Mouse (Mus musculus) G1E (cell line): ENCODE data around the gene Podxl2. TPM values are rescaled to one million over a fixed set of nuclear protein-coding genes. Genes with fewer than 3 reads are reported as not detected.

ENCODE experiments used
- ATAC-seq: 2 replicates; pipeline ENCODE4 v1.8.0; 2016; ENCODE audit warnings: mild to moderate bottlenecking; ENCODE audit not compliant: insufficient number of reproducible peaks, poor library complexity, low FRiP score, severe bottlenecking; ENCODE audit errors: extremely low read depth
- DNase-seq: peaks from one replicate; pipeline ENCODE4 v3.0.0; 2012; ENCODE audit warnings: low spot score
- H3K27me3 ChIP-seq: 2 replicates; pipeline ENCODE4 v1.6.1; 2012; ENCODE audit warnings: mild to moderate bottlenecking, low read length, inconsistent platforms; ENCODE audit not compliant: insufficient read depth
- H3K36me3 ChIP-seq: replicated peaks from 2 replicates; pipeline ENCODE3; 2012; ENCODE audit warnings: mild to moderate bottlenecking, inconsistent platforms
- H3K4me1 ChIP-seq: 2 replicates; pipeline ENCODE4 v1.6.1; 2012; ENCODE audit warnings: low read depth, low read length, inconsistent platforms, mixed read lengths; ENCODE audit not compliant: insufficient read depth
- H3K4me3 ChIP-seq: 2 replicates; pipeline ENCODE4 v1.5.1; 2012; ENCODE audit warnings: low read depth, mild to moderate bottlenecking, inconsistent platforms, low read length, moderate library complexity, mixed read lengths
- H3K9me3 ChIP-seq: replicated peaks from 2 replicates; pipeline ENCODE4 v1.6.1; 2012; ENCODE audit warnings: inconsistent platforms
- CTCF ChIP-seq: IDR thresholded peaks from 2 replicates; pipeline ENCODE4 v1.5.1; 2012; ENCODE audit warnings: low read depth, low read length, inconsistent platforms, mixed read lengths
- GATA1 ChIP-seq: IDR thresholded peaks from 2 replicates; pipeline ENCODE4 v1.6.1; 2012; ENCODE audit warnings: borderline replicate concordance, low read length, inconsistent platforms, mixed read lengths
- GATA2 ChIP-seq: IDR thresholded peaks from 2 replicates; pipeline ENCODE4 v1.6.1; 2012; ENCODE audit warnings: low read depth, low read length, inconsistent platforms, borderline replicate concordance
- POLR2AphosphoS5 ChIP-seq: IDR thresholded peaks from 2 replicates; pipeline ENCODE4 v1.6.1; 2012; ENCODE audit warnings: low read depth, low read length, inconsistent platforms; ENCODE audit not compliant: insufficient replicate concordance
- TAL1 ChIP-seq: conservative IDR thresholded peaks from 2 replicates; pipeline ENCODE4 v1.6.1; 2012; ENCODE audit warnings: low read depth, low read length, inconsistent platforms, mixed read lengths
- polyA plus RNA-seq: library from polyadenylated mRNA; stranded (reverse); fragments of >175 nt; gene quantifications from 2 replicates; pipeline ENCODE4 v1.2.3, GENCODE M21; 2012
- total RNA-seq, 2 experiments: library from RNA; stranded (forward) in 1 of 2; stranded (reverse) in 1 of 2; fragments of 200-1000 nt in 1 of 2; fragments of >200 nt in 1 of 2; fragmentation: Nextera tagmentation in 1 of 2; gene quantifications; 2 replicates each; pipeline ENCODE4 v1.2.3; 2014 to 2017

Podxl2 gene
- total and polyA plus RNA-seq, 3 experiments = 0.27 TPM; not detected in 2

GRCm38 (mm10) chr6:88913022-88913421 lies 38.2 kb upstream of the Podxl2 start:
- H3K4me3 ChIP-seq = no peak overlapping the region
- DNase-seq = no peak
- peaks cover 52% of the 10 kb centered on the region for H3K4me1 ChIP-seq
- TF ChIP-seq POLR2AphosphoS5 (no peak), GATA2 (no peak), CTCF (no peak), TAL1 (no peak), GATA1 (no peak)
- ATAC-seq = no peak
- no peaks in the 10 kb centered on the region for H3K9me3 ChIP-seq
- peaks cover 54% of the 10 kb centered on the region for H3K36me3 ChIP-seq
- H3K27me3 ChIP-seq = no peaks in the 10 kb centered on the region

- no peaks in the 10 kb centered on the region for H3K27me3 ChIP-seq
- peaks cover 93% of the 10 kb centered on the region for H3K36me3 ChIP-seq
- ATAC-seq (no peak), DNase-seq (no peak)
- H3K9me3 ChIP-seq = no peaks in the 10 kb centered on the region
- no peak overlapping the region for H3K4me3 ChIP-seq
- H3K4me1 ChIP-seq = peaks cover 66% of the 10 kb centered on the region
- no peak for TF ChIP-seq TAL1
- TF ChIP-seq GATA2 = no peak
- no peak for TF ChIP-seq CTCF
- TF ChIP-seq POLR2AphosphoS5 = no peak
- TF ChIP-seq GATA1 = no peak
Observed at GRCm38 (mm10) chr6:88909151-88909550, 34.3 kb upstream of the Podxl2 start.

- DNase-seq (peak; percentile 72), ATAC-seq (0 out of 2 replicates have a peak, but pooled peaks have one; percentile 15)
- Histone ChIP-seq H3K4me1 (peaks cover 72% of the 10 kb centered on the region), H3K4me3 (peak overlapping the region; percentile 32; the same call in 1 of the 2 replicates), H3K36me3 (peaks cover 81% of the 10 kb centered on the region), H3K9me3 (no peaks in the 10 kb centered on the region), H3K27me3 (no peaks in the 10 kb centered on the region)
- TF ChIP-seq CTCF (peak; percentile 97), POLR2AphosphoS5 (no peak)
Observed at GRCm38 (mm10) chr6:88906369-88907108, 31.7 kb upstream of the Podxl2 start.

- no peaks in the 10 kb centered on the region for H3K9me3 ChIP-seq
- H3K27me3 ChIP-seq = no peaks in the 10 kb centered on the region
- TF ChIP-seq TAL1 = no peak
- no peak for TF ChIP-seq POLR2AphosphoS5
- no peak for TF ChIP-seq GATA1
- TF ChIP-seq GATA2 = no peak
- TF ChIP-seq CTCF = no peak
- peaks cover 70% of the 10 kb centered on the region for H3K36me3 ChIP-seq
- DNase-seq = no peak
- peaks cover 77% of the 10 kb centered on the region for H3K4me1 ChIP-seq
- H3K4me3 ChIP-seq = no peak overlapping the region
- no peak for ATAC-seq
Observed at GRCm38 (mm10) chr6:88905042-88905441, 30.2 kb upstream of the Podxl2 start.

GRCm38 (mm10) chr6:88904456-88904974 lies 29.7 kb upstream of the Podxl2 start:
- no peak for TF ChIP-seq POLR2AphosphoS5
- TF ChIP-seq GATA2 = no peak
- no peak for TF ChIP-seq GATA1
- no peak for TF ChIP-seq TAL1
- TF ChIP-seq CTCF = no peak
- Histone ChIP-seq H3K27me3 (no peaks in the 10 kb centered on the region), H3K4me1 (peaks cover 80% of the 10 kb centered on the region), H3K9me3 (no peaks in the 10 kb centered on the region), H3K4me3 (no peak overlapping the region), H3K36me3 (peaks cover 66% of the 10 kb centered on the region)
- DNase-seq (no peak), ATAC-seq (no peak)

- DNase-seq (no peak), ATAC-seq (no peak)
- TF ChIP-seq GATA1 (no peak), TAL1 (no peak), POLR2AphosphoS5 (no peak), CTCF (no peak), GATA2 (no peak)
- Histone ChIP-seq H3K4me3 (peak overlapping the region; percentile 97; the same call in 1 of the 2 replicates), H3K27me3 (no peaks in the 10 kb centered on the region), H3K9me3 (no peaks in the 10 kb centered on the region), H3K36me3 (peaks cover 60% of the 10 kb centered on the region), H3K4me1 (peaks cover 83% of the 10 kb centered on the region)
Observed at GRCm38 (mm10) chr6:88903708-88904107, 28.9 kb upstream of the Podxl2 start.
